Mouse (Mus musculus) urinary bladder, adult 2 months (tissue): Measurements from ENCODE around the gene Gm20388. TPM values are rescaled to one million over a fixed set of nuclear protein-coding genes. Genes with fewer than 3 reads are reported as not detected.
"Not testable (repeated sequence)": the region's sequence is repeated elsewhere in the genome, so short reads cannot be mapped to it uniquely, and the experiment has no call there.

ENCODE experiments used
- DNase-seq: peaks from one replicate; pipeline ENCODE4 v3.0.0; 2022; ENCODE audit warnings: low spot score
- polyA plus RNA-seq: library from polyadenylated mRNA; depleted of rRNA; stranded (reverse); fragments of >200 nt; gene quantifications from 2 replicates; pipeline ENCODE4 v1.2.3, GENCODE M21; 2012

Gene Gm20388
- polyA plus RNA-seq, 1 experiment: 50.2 TPM

DNA sequence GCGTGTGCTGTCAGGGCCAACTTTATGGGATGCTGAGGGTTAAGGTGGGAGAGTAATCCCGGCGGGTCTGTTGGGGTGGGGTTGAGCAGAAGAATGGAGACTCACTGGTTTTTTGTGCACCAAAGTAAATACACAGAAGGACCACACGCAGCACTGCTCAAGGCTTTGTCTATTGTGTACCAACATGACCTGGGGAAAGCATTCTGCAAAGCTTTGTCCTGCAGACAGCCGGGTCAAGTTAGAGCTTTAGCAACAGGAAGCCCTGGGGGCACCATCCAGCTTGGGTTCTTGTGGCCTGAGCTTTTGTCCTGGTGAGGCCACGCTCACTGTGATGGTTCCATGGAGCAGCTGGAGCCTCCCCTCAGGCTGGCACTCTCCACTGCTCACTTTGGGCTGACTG is 761.1 kb downstream of the Gm20388 start:
- no peak for DNase-seq

DNA sequence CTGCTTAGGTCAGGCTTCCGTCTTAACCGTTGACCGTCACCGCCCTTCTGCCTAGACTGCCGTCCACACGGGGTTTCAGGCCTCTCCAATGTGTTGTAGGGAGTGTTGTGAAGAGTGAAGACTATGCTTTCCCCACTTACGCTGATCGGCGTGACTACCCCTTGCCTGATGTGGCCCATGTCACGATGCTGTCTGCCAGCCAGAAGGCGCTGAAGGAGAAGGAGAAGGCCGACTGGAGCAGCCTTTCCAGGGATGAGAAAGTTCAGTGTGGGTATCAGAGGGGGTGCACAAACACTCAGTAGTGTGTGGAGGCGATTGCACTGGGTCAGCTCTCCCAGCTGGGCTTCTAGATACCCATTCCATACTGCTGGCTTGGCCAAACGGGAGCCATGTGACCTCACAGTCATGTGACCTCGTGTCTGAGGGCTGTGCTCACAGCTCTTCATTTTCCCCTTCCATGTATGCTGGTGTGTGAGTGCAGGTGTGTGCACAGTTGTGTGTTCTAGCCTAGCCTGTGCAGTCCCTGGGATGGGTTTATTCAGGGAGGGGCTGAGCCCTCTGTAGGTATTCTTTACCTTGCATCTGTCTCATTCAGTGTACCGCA is 762.1 kb downstream of the Gm20388 start:
- no peak for DNase-seq

DNA sequence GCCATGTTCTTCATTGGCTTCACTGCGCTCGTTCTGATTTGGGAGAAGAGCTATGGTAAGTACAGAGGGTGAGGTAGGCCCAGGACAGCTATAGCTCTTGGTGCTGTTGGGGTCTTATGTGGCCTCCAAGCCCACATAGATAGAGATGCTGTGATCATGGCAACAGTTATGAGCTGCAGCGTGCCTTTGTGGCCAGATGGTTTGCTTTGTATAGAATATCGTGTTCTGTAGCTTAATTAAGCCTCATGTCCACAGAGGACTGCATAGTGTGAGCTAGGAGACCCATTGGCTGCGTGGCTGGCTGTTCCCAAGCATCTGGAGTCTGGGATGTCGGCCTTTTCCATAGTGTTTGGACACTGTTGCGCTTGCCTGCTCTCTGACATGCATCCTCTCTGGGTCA is 762.7 kb downstream of the Gm20388 start:
- DNase-seq: no peak

DNA sequence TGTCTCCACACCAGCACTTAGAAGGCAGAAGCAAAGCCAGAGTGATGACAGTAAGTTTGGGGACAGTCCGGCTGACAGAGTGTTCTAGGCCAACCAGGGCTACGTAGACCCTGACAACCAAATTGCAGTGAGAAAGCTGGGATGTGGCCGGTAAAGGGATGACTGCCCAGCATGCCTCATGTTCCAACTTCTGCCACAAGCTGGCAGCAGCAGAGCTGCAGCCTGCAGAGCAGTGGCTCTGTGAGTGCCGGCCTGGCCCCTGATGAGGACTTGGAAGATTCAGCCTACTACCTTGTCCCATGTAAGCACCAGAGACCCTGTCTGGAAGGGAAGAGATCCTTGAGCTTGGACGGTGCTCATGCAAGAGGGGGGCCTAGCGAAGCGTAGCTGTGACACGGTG is 765.1 kb downstream of the Gm20388 start:
- no peak for DNase-seq

DNA sequence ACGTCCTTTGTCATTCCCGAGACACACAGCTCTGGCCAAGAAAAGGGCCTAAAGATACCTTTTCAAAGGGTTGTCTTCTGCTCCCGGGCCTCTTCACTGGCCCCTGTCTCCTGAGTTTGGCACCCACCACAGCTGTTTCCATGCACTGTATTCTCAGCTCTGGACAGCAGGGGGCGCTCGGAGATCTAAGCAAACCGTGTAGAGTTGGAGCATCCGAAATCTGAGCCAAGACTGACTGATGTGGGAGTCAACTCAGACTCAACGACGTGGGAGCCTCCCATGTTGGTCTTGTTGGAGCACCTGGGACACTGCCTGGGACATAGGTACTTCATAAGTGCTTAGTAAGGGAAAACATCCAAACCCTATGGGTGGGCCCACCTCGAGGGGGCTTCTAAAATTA is 767.8 kb downstream of the Gm20388 start:
- peak; percentile 70 for DNase-seq

DNA sequence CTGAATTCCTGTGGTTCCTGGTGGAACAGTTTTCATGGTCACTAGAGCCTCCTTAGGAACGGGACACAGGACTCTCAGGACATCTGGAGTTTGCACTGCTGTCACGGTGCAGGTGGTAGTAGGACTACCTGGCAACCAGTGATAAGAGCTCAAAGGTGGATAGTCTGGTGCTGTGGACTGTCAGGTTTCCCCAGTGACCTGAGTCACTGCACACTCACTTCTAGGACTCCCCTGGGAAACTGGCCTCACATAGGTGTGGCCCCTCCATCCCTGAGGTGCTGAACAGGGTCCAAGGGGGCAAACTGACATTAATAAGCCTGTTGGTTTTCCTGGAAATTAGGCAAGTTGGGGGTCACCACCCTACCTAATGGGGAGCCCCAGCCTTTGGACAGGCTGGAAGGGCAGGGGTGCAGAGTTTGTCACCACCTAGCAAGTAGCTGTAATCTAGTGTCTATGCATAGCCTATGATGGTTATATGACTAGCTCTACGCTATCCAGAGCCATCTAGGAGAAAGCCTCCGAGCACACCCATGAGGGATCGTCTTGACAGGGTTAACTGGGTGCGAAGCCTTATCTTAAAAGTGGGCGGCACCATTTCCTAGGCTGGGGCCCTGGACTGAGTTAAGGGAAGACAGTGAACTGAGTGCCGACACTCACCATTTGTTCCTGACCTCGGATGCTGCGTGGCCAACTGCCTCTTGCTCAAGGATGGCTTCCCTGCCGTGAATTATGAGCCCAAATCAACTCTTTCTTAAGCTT is 769.2 kb downstream of the Gm20388 start:
- DNase-seq: no peak

DNA sequence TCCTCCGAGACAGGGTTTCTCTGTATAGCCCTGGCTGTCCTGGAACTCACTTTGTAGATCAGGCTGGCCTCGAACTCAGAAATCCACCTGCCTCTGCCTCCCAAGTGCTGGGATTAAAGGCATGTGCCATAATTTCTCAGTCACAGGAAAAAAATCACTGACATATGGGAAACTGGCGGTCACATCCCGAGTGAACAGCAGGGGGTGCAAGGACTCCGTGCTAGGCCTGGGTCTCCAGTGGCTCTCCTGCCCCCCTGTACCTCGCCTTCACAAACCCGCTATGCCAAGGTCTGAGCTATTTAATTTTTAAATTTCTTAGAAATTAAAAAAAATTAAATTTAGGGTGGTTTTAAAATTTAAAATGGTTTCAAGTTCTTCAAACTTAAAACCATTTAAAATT is 769.8 kb downstream of the Gm20388 start:
- not testable (repeated sequence) for DNase-seq

DNA sequence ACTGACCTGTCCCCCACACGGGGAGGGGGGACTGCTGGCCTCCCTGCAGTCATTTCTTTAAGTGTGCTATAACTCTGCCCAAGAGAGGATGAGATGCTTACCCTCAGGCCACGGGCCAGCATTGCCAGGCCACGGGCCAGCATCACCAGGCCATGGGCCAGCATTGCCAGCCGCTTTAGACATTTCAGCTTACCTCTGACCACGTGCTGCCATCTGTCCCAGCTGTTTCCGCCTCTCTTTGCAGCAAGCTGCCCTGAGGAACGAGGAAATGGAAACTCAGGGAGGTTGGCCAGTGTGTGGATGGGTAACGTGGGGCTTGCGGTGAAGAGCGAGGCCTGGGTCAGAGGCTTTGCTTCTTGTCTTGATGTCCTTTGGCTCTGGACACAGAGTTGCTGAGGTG is 770.5 kb downstream of the Gm20388 start:
- no peak for DNase-seq

DNA sequence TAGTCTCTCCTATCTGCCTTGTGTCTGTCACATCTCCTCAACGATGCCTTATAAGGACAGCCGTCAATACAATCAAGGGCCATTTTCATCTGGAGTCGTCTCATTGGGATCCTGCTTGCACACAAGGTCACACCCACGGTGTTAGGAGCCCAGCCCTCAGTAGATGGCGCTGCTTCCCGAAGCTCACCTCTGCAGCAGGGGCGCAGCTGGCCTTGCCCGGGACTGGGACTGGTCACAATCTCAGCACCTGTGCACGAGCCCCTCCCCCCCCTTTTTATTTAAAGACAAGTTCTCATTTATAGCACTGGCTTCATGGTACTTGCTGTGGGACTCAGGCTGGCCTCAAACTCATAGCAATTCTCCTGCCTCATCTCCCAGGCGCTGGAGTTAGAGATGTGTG is 773.0 kb downstream of the Gm20388 start:
- peak; percentile 53 for DNase-seq

DNA sequence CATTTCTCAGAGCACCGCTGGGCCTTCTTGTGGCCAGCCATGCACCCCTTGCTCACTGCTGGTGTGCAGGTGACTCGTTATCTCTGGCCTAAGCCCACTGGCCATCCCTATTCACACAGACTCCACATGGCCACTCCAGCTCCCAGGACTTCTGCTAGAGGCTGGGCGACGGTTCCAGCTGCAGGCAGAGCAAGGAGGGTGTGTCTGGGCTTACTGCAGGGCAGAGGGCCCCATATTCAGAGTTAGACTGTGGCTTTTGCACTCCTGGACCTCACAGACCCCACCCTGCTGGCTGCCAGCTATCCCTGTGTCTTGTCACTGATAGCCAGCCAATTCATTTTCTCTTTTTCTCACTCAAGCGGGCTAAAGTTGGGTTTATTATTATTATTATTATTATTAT is 773.4 kb downstream of the Gm20388 start:
- DNase-seq: no peak

DNA sequence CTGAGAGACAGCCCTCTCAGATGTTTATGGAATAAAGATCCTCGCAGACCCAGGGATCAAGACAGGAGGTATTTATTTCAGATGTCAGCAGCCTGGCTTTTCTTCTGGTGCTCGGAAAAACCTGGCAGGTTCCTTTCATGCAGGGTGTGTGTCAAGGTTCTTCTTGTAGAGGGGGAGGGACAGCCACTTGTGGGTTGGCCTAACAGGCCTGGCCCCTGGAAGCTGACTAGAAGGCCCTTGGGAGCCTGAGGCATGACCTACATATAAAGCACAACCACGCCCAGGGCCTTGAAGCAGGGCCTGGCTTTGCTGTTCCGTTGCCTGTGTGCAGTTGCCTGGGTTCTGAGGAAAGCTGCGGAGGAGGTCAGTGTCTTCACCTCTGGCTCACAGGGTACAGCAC is 774.5 kb downstream of the Gm20388 start:
- DNase-seq: no peak

DNA sequence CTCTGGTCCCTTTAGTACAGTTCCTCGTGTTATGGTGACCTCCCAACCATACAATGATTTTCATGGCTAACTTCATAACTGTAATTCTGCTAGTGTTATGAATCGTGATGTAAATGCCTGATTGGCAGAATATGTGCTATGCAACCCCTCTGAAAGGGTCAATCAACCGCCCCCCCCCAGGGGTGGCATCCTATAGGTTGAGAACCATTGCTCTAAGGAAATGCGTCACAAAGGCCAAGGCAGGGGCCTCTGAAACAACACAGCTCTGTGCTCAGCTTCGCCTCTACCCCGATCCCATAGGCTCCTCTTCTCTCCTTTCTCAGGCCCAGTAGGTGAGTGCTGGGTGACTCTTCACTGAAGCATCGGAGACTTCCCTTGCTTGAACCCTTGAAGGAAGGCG is 775.0 kb downstream of the Gm20388 start:
- DNase-seq: no peak

DNA sequence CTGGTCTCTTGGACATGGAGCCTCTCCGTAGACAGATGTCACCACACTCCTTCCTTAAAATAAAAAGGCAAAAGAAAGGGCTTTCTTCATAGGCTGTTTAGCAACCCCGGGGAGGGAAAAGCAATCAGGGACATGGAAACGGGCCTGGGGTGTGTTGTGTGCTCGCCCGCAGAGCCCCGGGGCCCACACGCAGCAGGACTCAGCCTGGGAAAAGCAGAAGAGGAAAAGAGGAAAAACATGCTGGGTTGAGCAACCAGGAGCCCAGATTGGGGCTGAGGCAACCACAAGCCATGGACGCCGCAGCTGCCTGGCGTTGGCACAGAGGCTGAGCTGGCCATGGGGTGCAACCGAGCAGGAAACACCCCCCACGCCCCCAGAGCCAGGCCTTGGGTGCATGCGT is 775.4 kb downstream of the Gm20388 start:
- no peak for DNase-seq

DNA sequence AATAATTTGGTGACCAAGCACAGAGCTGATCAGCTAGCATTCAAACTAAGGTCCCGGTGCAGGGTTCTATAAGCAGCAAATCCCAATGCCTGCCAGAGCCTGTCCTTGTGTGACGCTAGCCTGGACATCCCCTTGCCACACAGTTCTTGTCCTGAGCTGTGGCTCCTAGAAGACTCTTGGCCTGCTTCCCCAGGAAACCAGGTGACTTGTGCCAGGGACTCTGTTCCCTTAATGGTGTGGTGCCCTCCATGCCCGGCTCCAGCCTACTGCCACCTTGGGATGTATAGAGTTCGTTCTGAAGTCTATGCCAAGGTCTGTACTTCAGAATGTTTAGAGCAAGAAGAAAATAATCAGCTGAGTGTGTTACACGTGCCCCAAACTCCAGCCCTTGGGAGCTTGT is 775.9 kb downstream of the Gm20388 start:
- no peak for DNase-seq

DNA sequence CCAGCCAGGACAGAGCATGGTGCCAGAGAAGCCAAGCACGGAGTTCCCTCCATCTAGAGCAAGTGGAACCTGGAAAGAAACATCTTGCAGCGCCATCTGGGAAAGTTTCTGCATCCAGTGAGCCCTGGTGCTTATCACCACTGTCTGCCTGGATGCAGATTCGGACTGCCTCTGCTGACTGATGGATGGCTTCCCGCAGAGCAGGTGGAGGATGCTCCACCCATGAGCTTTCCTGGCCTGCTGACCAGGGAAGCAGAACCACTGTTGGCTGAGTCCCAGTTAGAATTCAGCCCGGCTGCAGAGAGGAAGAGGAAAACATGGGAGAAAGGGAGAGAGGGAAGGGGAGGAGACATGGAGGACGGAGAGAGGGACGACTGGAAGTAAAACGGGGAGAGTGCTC is 777.1 kb downstream of the Gm20388 start:
- DNase-seq: no peak

DNA sequence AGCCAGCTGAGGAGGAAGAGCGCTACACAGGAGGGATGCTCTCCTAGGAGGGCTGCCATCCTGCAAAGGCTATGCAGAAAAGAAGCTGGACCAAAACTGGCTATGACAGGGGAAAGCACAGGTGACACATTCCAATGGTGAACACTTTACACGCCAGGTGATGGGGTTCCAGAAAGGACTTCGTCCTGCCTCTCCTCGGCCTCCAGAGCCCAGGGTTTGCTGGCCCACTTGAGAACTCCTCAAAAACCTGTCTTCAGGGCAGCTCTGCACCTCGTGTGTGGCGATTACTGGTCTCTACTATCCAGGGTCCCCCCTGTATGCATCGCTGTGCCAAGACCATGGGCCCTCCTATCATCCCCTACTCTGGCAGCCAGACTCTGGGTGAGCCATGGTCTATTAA is 777.9 kb downstream of the Gm20388 start:
- DNase-seq: no peak

DNA sequence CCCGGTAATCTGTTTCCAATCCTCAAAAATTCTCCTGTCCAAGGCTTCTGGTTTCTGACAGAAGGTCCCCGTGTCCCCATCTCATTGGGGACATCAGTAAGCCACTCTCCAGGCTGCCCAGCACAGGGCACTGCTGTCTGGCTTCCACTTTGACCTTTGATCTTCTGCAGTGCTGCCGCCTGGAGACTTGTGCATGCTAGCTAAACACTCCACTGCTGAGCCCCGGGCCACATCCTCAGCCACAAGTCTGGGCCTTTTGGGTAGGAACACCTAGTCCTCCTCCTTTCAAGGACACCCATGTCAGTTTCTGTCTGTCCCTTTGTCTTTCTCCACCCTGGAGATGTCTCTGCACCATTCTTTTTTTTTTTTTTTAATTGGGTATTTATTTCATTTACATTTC is 782.3 kb downstream of the Gm20388 start:
- no peak for DNase-seq

DNA sequence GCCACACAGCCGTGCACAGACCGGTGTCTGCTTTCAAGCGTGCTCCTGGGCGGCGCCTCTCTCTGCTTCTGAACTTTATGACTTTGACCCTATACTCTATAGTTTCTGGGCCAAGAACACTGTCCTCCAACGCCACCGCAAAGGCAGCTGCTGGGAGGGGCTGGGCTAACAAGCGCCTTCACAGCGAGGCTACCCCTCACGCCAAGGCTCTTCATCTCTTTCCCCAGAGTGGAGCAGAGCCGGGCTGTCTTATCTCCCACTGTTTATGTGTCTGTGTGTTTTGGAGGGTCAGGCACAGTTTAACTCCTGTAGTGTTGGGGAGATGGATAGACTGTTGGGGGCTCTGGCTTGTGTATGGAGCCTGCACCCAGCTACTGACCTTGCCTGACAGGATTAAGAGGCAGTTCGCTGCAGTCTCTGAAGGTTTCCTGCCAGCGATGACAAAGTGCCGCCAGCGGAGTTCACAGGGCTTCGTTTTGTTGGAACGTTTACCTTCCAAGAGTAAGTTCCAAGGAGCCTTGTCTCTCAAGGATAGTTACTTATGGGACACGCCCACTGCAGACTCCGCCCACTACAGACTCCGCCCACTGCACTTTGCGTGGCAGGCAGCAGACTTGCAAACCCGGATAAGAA is 783.3 kb downstream of the Gm20388 start:
- no peak for DNase-seq

DNA sequence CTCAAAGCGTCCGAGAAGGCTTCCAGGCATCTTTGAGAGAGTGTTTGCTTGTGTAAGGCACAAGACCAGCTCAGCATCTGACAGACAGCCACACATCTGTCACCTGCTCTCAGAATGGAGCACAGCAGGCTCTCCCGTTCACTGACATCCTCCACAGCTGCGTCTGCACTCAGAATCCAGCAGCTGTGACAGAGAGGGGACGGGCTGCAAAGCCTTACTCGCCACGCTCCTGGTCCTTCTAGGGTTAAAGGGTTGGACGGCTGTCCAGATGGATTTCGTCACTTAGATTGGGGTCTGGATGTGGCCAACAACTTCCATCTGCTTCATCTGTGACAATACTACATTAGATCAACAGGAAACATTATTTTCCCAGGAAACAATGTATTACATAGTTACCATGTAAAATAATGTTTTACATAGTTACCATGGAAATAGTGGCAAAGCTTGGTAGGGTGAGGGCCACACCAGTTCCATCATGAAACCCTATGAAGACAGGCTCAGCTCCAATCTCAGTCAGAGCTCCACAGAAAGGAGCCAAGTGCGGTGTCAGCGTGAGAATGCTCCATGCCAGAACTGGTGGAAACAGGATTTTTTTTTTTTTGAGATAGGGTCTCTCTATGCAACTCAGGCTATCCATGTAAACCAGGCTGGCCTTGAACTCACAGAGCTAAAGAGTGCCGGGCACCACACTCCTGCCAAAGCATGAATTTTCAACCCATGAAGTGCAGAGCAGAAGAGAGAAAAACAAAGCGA is 785.9 kb downstream of the Gm20388 start:
- DNase-seq: no peak

DNA sequence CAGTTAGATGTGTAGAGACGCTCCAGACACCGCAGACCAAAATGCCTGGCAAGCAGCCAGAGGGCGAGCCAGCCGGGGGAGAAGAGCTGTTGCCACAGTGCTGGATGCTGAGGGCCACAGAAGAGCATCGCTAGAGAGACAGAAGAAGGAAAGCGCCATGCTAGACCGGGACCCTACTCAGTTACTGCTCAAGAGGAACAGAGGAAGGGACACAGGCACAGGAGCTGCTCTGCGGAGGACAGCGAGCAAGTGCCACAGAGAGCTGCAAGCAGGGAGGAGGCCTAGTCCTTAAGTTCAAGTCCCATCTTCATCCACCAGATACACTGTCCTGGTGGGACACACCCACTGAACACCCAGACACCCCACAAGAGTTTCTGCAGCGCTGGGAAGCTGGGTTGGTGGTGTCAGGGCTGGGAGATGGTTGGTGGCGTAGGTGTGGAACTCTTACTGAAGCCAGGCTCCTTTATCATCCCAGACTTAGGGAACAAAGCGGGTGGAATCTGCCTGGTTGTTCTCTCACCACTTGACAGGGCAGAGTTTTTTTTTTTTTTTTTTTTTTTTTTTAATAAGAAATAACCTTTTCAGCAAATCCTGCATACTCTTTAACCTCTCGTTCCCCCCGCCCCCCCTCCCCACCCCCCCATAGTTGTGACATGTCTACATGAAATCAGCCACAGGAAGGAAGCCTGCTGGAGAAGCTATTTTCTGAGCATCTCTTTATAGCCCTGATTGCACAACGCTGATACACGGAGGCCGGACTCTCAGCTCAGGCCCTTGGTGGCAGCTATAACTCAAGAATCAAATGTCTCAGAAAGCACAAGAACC is 786.7 kb downstream of the Gm20388 start:
- no peak for DNase-seq

DNA sequence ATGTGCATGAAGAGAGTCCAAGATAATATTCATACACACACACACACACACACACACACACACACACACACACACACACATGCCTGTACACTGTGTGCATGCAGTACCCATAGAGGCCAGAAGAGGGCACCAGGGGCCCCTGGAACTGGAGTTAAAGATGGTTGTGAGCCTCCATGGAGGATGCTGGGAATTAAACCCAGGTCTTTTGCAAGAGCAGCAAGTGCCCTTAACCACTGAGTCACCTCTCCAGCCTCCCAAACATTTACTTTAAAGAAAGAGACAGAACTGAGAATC is 787.3 kb downstream of the Gm20388 start:
- no peak for DNase-seq

DNA sequence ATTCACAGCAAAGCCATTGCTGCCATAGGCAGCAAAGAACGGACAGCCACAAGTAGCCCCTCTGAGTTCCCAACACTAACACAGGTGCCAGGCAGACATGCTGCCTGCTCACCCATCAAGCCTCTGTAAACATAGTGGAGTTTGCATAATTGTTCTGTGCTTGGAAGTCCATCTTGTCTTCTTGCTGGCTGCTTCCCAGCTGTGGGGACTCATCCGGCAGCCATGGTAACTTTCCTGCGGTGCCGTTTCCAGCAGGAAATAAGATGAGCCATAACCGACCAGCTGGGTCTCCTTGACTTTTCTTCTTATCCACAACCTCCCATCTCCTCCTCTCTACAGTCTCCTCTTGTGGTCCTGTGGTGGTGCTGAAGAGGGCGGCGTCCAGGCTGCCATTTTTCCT is 787.8 kb downstream of the Gm20388 start:
- DNase-seq: no peak
